Mouse (Mus musculus) T-helper 17 cell (primary cell): ENCODE data around the gene Magohb.

Experiments
- in situ Hi-C, 2 experiments: fragments of 300-600 bp; cut with MboI, MseI; formaldehyde crosslinking; loops; 1 replicate in 1 of 2; 2 replicates in 1 of 2; pipeline ENCODE4 v1.15.1; 2025; ENCODE audit warnings: high pct_unique_total_duplicates in 2 of 2

Gene Magohb

GRCm38 (mm10) chr6:131264175-131264574 lies 28.9 kb downstream of the Magohb start:
- in situ Hi-C loops, result no loop called here

- in situ Hi-C loops, result no loop called here
Measured at GRCm38 (mm10) chr6:131262778-131263177, 30.3 kb downstream of the Magohb start.

GRCm38 (mm10) chr6:131262009-131262408 lies 31.0 kb downstream of the Magohb start:
- in situ Hi-C loops, result no loop called here

- in situ Hi-C loops, result no loop called here
Measured at GRCm38 (mm10) chr6:131247206-131247605, 45.8 kb downstream of the Magohb start, which contains the start of gene Klra2. TSS of gene Klra2 (minus strand) at chr6:131247362.

DNA sequence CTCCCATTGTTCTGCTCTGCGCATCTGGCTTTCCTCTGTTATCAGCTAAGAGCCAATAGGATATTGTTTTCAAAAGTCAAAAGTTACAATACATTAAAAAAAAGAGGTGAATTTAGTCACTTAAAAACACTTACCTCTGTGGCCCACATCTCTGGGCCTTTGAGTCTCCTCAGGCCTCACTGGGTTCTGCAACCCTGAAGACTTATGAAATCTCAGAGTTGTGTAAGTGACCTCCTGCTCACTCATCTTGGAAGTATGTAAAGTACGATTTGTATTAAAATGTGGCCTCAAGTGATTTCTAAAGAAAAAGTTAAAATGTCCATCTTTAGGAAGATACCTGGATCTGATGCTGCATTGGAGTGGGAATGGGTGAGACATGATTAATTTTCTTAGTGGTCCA lies 48.0 kb downstream of the Magohb start:
- in situ Hi-C loops, result no loop called here
